In genomic region chr14:59720386-59720785, GRCm38 (mm10) we compare ENCODE assay signal across 16 mouse cellular contexts.
"Had no signal": no experiment of that assay in that cellular context is flagged by ENCODE, and none has a peak within 500 bp of the region (broad histone marks: within the 10 kb centered on the region; RNA-seq: fewer than 3 reads in every experiment).

No protein-coding gene starts in this region.

- H3K27ac ChIP-seq: limb, embryonic 13.5 days; liver, embryonic 15.5 days; midbrain, embryonic 10.5 days; neural tube, embryonic 15.5 days had no signal

- DNase-seq: kidney, adult 8-10 months; kidney, postnatal 25 days; left cerebral cortex, postnatal 4 days; lung, adult 2 months; lung, postnatal 36 days; midbrain, embryonic 14.5 days; thymus, postnatal 4 days had no signal

- ATAC-seq: hindbrain, embryonic 16.5 days; inflammation-experienced regulatory T-cells, adult 6 months; intestine, postnatal 0 days; lung, postnatal 0 days had no signal

- H3K4me3 ChIP-seq: limb, embryonic 13.5 days; liver, embryonic 15.5 days; midbrain, embryonic 10.5 days; myocyte; neural tube, embryonic 15.5 days had no signal
